Mouse (Mus musculus) small intestine, adult 2 months (tissue): ENCODE measurements around the gene Slc7a3.

ENCODE experiments used
- CTCF ChIP-seq: fragments of 200-500 bp; IDR thresholded peaks from 2 replicates; pipeline ENCODE4 v1.5.1; 2012; ENCODE audit warnings: low read depth, mild to moderate bottlenecking, control low read depth, inconsistent platforms, low read length, moderate library complexity, mixed read lengths; ENCODE audit not compliant: insufficient replicate concordance, insufficient read length; ENCODE audit errors: extremely low read depth
- POLR2A ChIP-seq: fragments of 200-500 bp; IDR thresholded peaks from 2 replicates; pipeline ENCODE4 v1.6.1; 2012; ENCODE audit warnings: low read depth, mild to moderate bottlenecking, control low read depth, inconsistent platforms, low read length, moderate library complexity

- TF ChIP-seq CTCF (no peak), POLR2A (no peak)
Measured at GRCm38 (mm10) chrX:101126474-101126955, 40.7 kb upstream of the Slc7a3 start.
